Mouse (Mus musculus): ENCODE data around the gene Pxylp1. TPM values are rescaled to one million over a fixed set of nuclear protein-coding genes. Genes with fewer than 3 reads are reported as not detected.

Gene Pxylp1
- polyA plus RNA-seq, 1 experiment, result 11.9 TPM

DNA sequence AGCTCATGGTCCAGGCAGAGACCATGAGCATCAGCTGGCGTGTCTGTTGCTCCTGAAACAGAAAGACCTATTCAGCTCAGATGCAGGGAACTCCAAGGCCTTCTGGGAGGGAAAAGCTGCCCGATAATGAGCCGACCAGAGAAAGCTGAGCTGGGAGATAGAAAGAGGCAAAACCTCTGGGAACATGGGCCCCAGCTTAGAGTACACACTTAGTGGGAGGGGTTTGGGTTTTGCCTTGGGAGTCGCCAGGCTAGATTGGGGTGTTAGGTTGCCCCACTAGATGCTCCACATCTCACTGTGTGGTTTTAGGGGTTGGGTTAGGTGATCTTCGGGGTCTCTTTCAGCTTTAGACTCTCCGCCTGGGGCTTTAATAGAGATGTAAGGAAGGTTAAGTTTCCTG lies 30.6 kb upstream of the Pxylp1 start:
- H3K4me1 ChIP-seq (ENCODE audit: control insufficient read depth, insufficient read depth, insufficient read length, low read length), result no peaks in the 10 kb centered on the region
- no peaks in the 10 kb centered on the region for H3K36me3 ChIP-seq (ENCODE audit: control insufficient read depth, insufficient read depth, low read length)
- no peaks in the 10 kb centered on the region for H3K27me3 ChIP-seq (ENCODE audit: control insufficient read depth, insufficient read depth, low read length)
- H3K27ac ChIP-seq (ENCODE audit: insufficient read depth, low read depth, low read length), result no peak overlapping the region
- 78% methylated on average over 6 of the region's 6 CpGs for WGBS
- no peak for TF ChIP-seq POLR2A (IDR thresholded peaks at IDR 0.05; ENCODE audit: low read depth, low read length)
- no peak for TF ChIP-seq CTCF (IDR thresholded peaks at IDR 0.05; ENCODE audit: extremely low read depth, insufficient read length, insufficient replicate concordance, low read depth, low read length)
- no peak overlapping the region for H3K4me3 ChIP-seq (ENCODE audit: low read depth, low read length)

DNA sequence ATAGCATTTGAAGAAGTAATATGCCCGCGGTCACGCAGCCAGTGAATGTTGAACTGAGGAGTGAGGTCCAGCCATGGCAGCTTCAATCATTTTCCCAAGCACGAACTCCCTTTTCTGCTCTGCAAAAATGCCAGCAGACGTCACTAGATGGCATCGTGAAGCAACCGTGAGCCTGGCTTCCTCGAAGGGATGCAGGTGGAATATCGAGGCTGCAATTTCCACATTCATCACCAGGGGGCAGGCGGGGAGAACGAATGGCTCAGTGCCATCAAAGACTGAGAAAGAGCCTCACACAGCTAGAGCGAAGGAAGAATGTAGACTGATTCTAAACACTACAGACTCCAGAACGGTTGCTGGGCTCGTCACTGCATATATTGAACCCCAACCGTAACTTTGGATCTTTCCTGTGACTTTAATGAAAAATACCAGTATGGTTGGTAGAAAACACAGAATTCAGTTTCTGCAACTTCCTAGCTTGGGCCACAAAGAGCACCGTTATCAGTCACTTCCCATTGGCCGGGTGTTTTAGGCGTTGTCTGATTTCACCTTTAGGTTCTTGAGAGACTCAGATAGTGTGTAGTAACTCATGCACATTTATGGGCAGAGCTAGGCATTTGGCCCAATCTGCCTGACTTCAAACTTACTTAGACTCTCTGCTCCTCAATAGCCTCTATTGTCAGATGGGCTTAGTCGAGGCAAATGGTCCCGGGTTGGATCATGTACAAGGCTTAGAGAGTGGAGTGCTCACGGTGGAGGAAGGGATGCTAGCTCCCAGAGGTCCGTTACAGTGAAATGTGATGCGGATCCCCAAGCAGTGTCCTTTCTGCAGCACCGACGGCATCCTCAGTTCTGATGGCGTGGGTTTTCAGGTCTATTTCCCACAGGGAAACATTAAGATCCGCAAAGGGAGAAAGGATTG lies 24.4 kb upstream of the Pxylp1 start:
- H3K4me3 ChIP-seq (ENCODE audit: low read depth, low read length), result no peak overlapping the region
- no peaks in the 10 kb centered on the region for H3K27me3 ChIP-seq (ENCODE audit: control insufficient read depth, insufficient read depth, low read length)
- TF ChIP-seq POLR2A (IDR thresholded peaks at IDR 0.05; ENCODE audit: low read depth, low read length) (no peak), CTCF (IDR thresholded peaks at IDR 0.05; ENCODE audit: extremely low read depth, insufficient read length, insufficient replicate concordance, low read depth, low read length) (peak; percentile 97)
- H3K27ac ChIP-seq (ENCODE audit: insufficient read depth, low read depth, low read length), result no peak overlapping the region
- H3K36me3 ChIP-seq (ENCODE audit: control insufficient read depth, insufficient read depth, low read length), result no peaks in the 10 kb centered on the region
- H3K4me1 ChIP-seq (ENCODE audit: control insufficient read depth, insufficient read depth, insufficient read length, low read length), result no peaks in the 10 kb centered on the region
- 32% methylated on average over 27 of the region's 27 CpGs for WGBS

DNA sequence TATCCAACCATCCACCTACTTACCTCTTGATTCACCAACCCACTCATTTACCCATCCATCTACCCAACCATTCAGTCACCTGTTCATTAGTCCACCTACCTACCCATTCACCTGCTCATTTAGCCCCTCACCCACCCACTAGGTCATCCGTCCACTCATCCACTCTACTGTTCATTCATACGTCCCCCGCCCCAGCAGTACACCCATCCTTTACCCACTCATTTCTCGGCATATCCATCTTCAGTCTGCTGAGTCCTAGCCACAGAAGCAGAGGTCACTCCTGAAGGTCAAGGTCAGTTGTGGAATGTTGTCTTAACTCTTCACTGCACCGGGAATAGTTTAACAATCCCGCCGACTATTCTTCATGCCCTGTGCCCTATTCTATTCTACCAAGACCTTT lies 23.6 kb upstream of the Pxylp1 start:
- H3K27me3 ChIP-seq (ENCODE audit: control insufficient read depth, insufficient read depth, low read length), result no peaks in the 10 kb centered on the region
- no peak overlapping the region for H3K27ac ChIP-seq (ENCODE audit: insufficient read depth, low read depth, low read length)
- no peak overlapping the region for H3K4me3 ChIP-seq (ENCODE audit: low read depth, low read length)
- 45% methylated on average over 7 of the region's 7 CpGs for WGBS
- TF ChIP-seq POLR2A (IDR thresholded peaks at IDR 0.05; ENCODE audit: low read depth, low read length), result no peak
- TF ChIP-seq CTCF (IDR thresholded peaks at IDR 0.05; ENCODE audit: extremely low read depth, insufficient read length, insufficient replicate concordance, low read depth, low read length), result no peak
- no peaks in the 10 kb centered on the region for H3K4me1 ChIP-seq (ENCODE audit: control insufficient read depth, insufficient read depth, insufficient read length, low read length)
- H3K36me3 ChIP-seq (ENCODE audit: control insufficient read depth, insufficient read depth, low read length), result no peaks in the 10 kb centered on the region

DNA sequence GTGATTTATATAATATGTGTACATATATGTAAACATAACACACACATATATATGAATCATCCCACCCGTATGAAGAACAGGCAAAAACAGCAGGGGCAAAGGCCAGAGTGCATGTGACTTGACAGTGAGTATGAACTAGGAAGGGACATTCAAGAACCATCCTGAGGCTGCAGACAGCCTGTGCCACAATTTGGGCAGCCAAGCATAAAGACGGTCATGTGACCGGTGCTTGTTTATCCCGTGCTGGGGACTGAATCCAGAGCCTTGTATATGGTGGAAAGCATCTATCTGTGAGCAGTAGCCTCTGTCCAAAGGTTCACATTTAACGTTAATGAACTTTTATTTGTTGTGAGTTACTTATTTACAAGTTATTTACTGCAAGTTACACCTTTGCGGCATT lies 22.4 kb upstream of the Pxylp1 start:
- H3K4me3 ChIP-seq (ENCODE audit: low read depth, low read length), result no peak overlapping the region
- no peaks in the 10 kb centered on the region for H3K36me3 ChIP-seq (ENCODE audit: control insufficient read depth, insufficient read depth, low read length)
- H3K4me1 ChIP-seq (ENCODE audit: control insufficient read depth, insufficient read depth, insufficient read length, low read length), result peaks cover 3% of the 10 kb centered on the region; the same call in 1 of the 2 replicates
- TF ChIP-seq POLR2A (IDR thresholded peaks at IDR 0.05; ENCODE audit: low read depth, low read length) (no peak), CTCF (IDR thresholded peaks at IDR 0.05; ENCODE audit: extremely low read depth, insufficient read length, insufficient replicate concordance, low read depth, low read length) (no peak)
- no peaks in the 10 kb centered on the region for H3K27me3 ChIP-seq (ENCODE audit: control insufficient read depth, insufficient read depth, low read length)
- WGBS, result 77% methylated on average over 6 of the region's 6 CpGs
- no peak overlapping the region for H3K27ac ChIP-seq (ENCODE audit: insufficient read depth, low read depth, low read length)

DNA sequence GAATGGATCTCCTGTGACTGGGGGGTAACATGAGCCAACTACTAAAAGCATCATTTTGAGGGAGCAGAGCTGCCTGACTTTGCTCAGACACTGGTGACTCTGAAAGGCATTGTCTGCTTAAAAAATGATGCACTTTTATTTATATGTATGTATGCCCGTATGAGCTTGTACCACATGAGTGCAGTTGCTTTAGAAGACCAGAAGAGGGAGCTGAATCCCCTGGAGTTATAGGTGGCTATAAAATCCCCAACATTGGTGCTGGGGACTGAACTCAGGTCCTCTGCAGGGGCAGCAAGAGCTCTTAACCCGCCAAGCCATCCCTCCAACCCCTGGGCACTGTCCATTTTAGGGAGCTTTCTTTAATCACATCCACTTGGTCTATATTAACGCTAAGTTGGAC lies 21.5 kb upstream of the Pxylp1 start:
- TF ChIP-seq CTCF (IDR thresholded peaks at IDR 0.05; ENCODE audit: extremely low read depth, insufficient read length, insufficient replicate concordance, low read depth, low read length), result no peak
- TF ChIP-seq POLR2A (IDR thresholded peaks at IDR 0.05; ENCODE audit: low read depth, low read length), result no peak
- H3K4me1 ChIP-seq (ENCODE audit: control insufficient read depth, insufficient read depth, insufficient read length, low read length), result peaks cover 6% of the 10 kb centered on the region; the same call in 1 of the 2 replicates
- H3K27me3 ChIP-seq (ENCODE audit: control insufficient read depth, insufficient read depth, low read length), result no peaks in the 10 kb centered on the region
- WGBS, result 94% methylated on average over 3 of the region's 3 CpGs
- H3K4me3 ChIP-seq (ENCODE audit: low read depth, low read length), result no peak overlapping the region
- no peaks in the 10 kb centered on the region for H3K36me3 ChIP-seq (ENCODE audit: control insufficient read depth, insufficient read depth, low read length)
- no peak overlapping the region for H3K27ac ChIP-seq (ENCODE audit: insufficient read depth, low read depth, low read length)

DNA sequence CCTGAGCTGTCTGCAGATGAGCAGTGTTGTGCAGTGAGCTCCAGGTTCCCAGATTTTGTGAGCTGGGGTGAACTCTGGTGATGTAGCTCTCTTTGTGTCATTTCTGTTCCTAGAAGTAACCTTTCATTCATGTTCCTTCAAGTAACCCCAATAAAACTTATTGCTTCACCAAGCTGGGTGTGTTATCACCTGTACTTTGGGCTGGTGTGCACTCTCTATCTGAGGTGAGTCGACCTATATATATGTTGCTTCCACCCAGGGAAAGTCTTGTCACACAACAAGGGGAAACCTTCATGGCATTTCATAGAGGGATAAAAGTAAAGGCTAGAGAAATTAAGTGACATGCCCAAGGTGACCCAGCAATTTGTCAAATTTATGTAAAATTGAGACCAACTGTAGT lies 17.0 kb upstream of the Pxylp1 start:
- Histone ChIP-seq H3K27ac (ENCODE audit: insufficient read depth, low read depth, low read length) (peak overlapping the region; percentile 77), H3K27me3 (ENCODE audit: control insufficient read depth, insufficient read depth, low read length) (no peaks in the 10 kb centered on the region), H3K36me3 (ENCODE audit: control insufficient read depth, insufficient read depth, low read length) (no peaks in the 10 kb centered on the region), H3K4me1 (ENCODE audit: control insufficient read depth, insufficient read depth, insufficient read length, low read length) (peaks cover 15% of the 10 kb centered on the region), H3K4me3 (ENCODE audit: low read depth, low read length) (no peak overlapping the region)
- WGBS, result 28% methylated on average over 1 of the region's 1 CpGs
- no peak for TF ChIP-seq CTCF (IDR thresholded peaks at IDR 0.05; ENCODE audit: extremely low read depth, insufficient read length, insufficient replicate concordance, low read depth, low read length)
- TF ChIP-seq POLR2A (IDR thresholded peaks at IDR 0.05; ENCODE audit: low read depth, low read length), result no peak

DNA sequence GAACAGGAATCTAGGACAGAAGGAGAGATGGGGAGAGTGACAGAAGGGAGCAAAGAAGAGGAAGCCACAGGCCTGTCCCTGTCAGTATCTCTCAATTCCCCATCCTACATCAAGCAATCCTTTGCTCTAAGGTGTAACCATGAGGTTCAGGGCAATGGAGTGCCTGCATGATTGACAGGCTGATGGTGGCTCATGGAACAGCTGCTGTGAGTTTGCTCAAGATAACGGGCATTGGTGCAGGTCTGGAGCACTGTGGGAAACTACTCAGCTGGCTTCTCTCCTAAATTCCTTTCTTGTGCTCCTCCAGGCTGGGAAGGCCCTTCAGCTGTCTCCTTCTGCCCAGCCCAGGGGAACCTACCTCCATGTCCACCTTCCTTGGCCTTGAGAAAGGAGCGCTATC lies 16.3 kb upstream of the Pxylp1 start:
- 59% methylated on average over 2 of the region's 2 CpGs for WGBS

More for the DNA sequence above, 16.3 kb upstream of the Pxylp1 start:
- H3K27me3 ChIP-seq (ENCODE audit: control insufficient read depth, insufficient read depth, low read length), result no peaks in the 10 kb centered on the region
- no peaks in the 10 kb centered on the region for H3K36me3 ChIP-seq (ENCODE audit: control insufficient read depth, insufficient read depth, low read length)
- H3K4me1 ChIP-seq (ENCODE audit: control insufficient read depth, insufficient read depth, insufficient read length, low read length), result peaks cover 15% of the 10 kb centered on the region
- no peak for TF ChIP-seq CTCF (IDR thresholded peaks at IDR 0.05; ENCODE audit: extremely low read depth, insufficient read length, insufficient replicate concordance, low read depth, low read length)
- no peak for TF ChIP-seq POLR2A (IDR thresholded peaks at IDR 0.05; ENCODE audit: low read depth, low read length)
- H3K27ac ChIP-seq (ENCODE audit: insufficient read depth, low read depth, low read length), result peak overlapping the region; percentile 77
- no peak overlapping the region for H3K4me3 ChIP-seq (ENCODE audit: low read depth, low read length)
